Comparison of ENCODE assay signal across 12 mouse cellular contexts in the genomic region with DNA sequence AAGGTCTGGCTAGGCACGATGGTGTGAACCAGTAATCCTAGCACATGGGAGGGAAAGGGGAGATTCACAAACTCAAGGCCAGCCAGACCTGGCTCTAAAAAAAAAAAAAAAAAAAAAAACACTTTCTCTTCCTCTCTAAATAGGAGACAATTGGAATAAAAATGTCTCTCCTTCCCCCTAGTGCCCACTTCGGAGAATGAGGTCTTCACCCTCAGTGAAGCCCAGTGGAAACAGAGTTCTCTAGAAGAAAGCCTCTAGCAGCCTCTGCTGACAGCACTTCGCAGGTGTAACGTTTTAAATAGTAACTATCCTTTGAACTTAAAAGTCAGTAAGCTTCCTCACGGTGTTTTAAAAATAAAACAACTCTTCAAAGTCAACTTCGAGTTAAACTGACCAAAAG. TPM values are rescaled to one million over a fixed set of nuclear protein-coding genes. Genes with fewer than 3 reads are reported as not detected.
DNase-seq lines count a peak whose midpoint lies in the region; TF ChIP-seq lines count a peak whose summit lies in the region.
"Had no signal": no experiment of that assay in that cellular context is flagged by ENCODE, and none has a peak within 500 bp of the region (broad histone marks: within the 10 kb centered on the region; RNA-seq: fewer than 3 reads in every experiment).

No protein-coding gene starts in this region.

- peak; percentile 64 for TF ChIP-seq CTCF in gastrocnemius, adult 2 months (IDR thresholded peaks at IDR 0.05)
- TF ChIP-seq CTCF in left cerebral cortex, adult 2 months (IDR thresholded peaks at IDR 0.05) = peak; percentile 15
- peak; percentile 28; the same call in 1 of the 2 replicates for TF ChIP-seq CTCF in brain, embryonic 14.5 days (IDR thresholded peaks at IDR 0.05; ENCODE audit: borderline replicate concordance, extremely low read depth, insufficient read depth, insufficient read length)

- no peak for TF ChIP-seq POLR2A in brain, embryonic 14.5 days (IDR thresholded peaks at IDR 0.05; ENCODE audit: borderline replicate concordance, extremely low read depth, insufficient read depth, insufficient read length, poor library complexity, severe bottlenecking)

- H3K4me3 ChIP-seq in gastrocnemius, adult 2 months = peak overlapping the region; percentile 55
- H3K4me3 ChIP-seq in left cerebral cortex, adult 2 months = no peak overlapping the region
- H3K4me3 ChIP-seq: hindbrain, embryonic 10.5 days; limb, embryonic 15.5 days; myocyte had no signal

- intact Hi-C loops in gastrocnemius, adult 2 months (cut with DNase I) = loop anchor here (10.0 kb wide), 1 partner anchor 250 kb away; the partner anchor contains the start of gene Gdnf
- intact Hi-C loops in left cerebral cortex, adult 2 months (cut with DNase I) = no loop called here
- intact Hi-C loops in left cerebral cortex, postnatal 10 days (cut with DNase I) = loop anchor here (10.0 kb wide), 1 partner anchor 600 kb away; no protein-coding TSS in a partner anchor

- no peak for DNase-seq in gastrocnemius, adult 2 months
- no peak for DNase-seq in gastrocnemius, postnatal 4 days (ENCODE audit: low spot score in 2 of 2)
- DNase-seq in left cerebral cortex, adult 2 months (ENCODE audit: extremely low spot score in 1 of 2, low spot score in 2 of 2) = no peak
- no peak for DNase-seq in left cerebral cortex, postnatal 10 days (ENCODE audit: extremely low spot score in 1 of 2, low spot score in 2 of 2)
- peak; percentile 34 for DNase-seq in CD4-positive, CD25-positive, alpha-beta regulatory T cell, adult 2 months (ENCODE audit: low read depth, low spot score)
- DNase-seq in brain, embryonic 14.5 days (ENCODE audit: low read depth) = peak; percentile 6
- DNase-seq in adrenal gland, postnatal 25 days = no peak
- no peak for DNase-seq in right cerebral cortex, postnatal 4 days
- DNase-seq: cerebellum, adult 11-12 months had no signal

- H3K27ac ChIP-seq in gastrocnemius, adult 2 months = peak overlapping the region; percentile 46; the same call in 1 of the 2 replicates
- H3K27ac ChIP-seq in left cerebral cortex, adult 2 months = no peak overlapping the region
- H3K27ac ChIP-seq: hindbrain, embryonic 10.5 days; limb, embryonic 15.5 days had no signal

RNA-seq across cellular contexts. Expression of gene Wdr70, which starts 33.8 kb away (rescaled TPM):
- total RNA-seq in gastrocnemius, adult 2 months (2021) = 10 to 100 TPM; 20.4 to 23.1 TPM
- total RNA-seq in gastrocnemius, postnatal 4 days (2021) = 10 to 100 TPM; 21.7 to 26.8 TPM
- 10 to 100 TPM; 33.0 to 33.2 TPM for total RNA-seq in left cerebral cortex, adult 2 months (2021)
- 10 to 100 TPM; 34.2 to 35.7 TPM for total RNA-seq in left cerebral cortex, postnatal 10 days (2021)
- 31.3 and 38.7 TPM in 2 replicates for polyA plus RNA-seq in brain, embryonic 14.5 days (2012; rRNA removed)
- total RNA-seq in adrenal gland, postnatal 25 days (2021) = 32.0 and 35.8 TPM in 2 replicates

RNA-seq across cellular contexts. Expression of gene Nup155, which starts 43.9 kb away (rescaled TPM):
- 1 to 10 TPM; 8.1 to 8.8 TPM for total RNA-seq in gastrocnemius, adult 2 months (2021)
- 10 to 100 TPM; 21.5 to 21.6 TPM for total RNA-seq in gastrocnemius, postnatal 4 days (2021)
- 10 to 100 TPM; 19.6 to 20.0 TPM for total RNA-seq in left cerebral cortex, adult 2 months (2021)
- 10 to 100 TPM; 25.2 to 28.0 TPM for total RNA-seq in left cerebral cortex, postnatal 10 days (2021)
- 25.2 and 26.9 TPM in 2 replicates for polyA plus RNA-seq in brain, embryonic 14.5 days (2012; rRNA removed)
- 20.8 and 26.5 TPM in 2 replicates for total RNA-seq in adrenal gland, postnatal 25 days (2021)

Comparison
In these comparisons a context has a peak if more than half of its experiments do, and no peak if none do; other contexts are left out.
1. DNase-seq: peak in CD4-positive, CD25-positive, alpha-beta regulatory T cell, adult 2 months (single experiment) and brain, embryonic 14.5 days (single experiment); none in gastrocnemius, adult 2 months (single experiment), gastrocnemius, postnatal 4 days (0 of 2), left cerebral cortex, adult 2 months (0 of 2), left cerebral cortex, postnatal 10 days (0 of 2), adrenal gland, postnatal 25 days (single experiment) and right cerebral cortex, postnatal 4 days (single experiment).
2. Peak in every context shown above with its lines, with median percentiles within 50 percentile points of each other: CTCF ChIP-seq.